Mouse (Mus musculus): ENCODE results near the gene Stoml2.

GRCm38 (mm10) chr4:43057654-43058053 is 26.1 kb upstream of the Stoml2 start:
- TF ChIP-seq GATA1 (IDR thresholded peaks at IDR 0.05; ENCODE audit: low read length): no peak
- no peak for TF ChIP-seq TAL1 (IDR thresholded peaks at IDR 0.05; ENCODE audit: low read length)

Data from erythroblast, embryonic 14.5 days (primary cell).